Mouse (Mus musculus) monocyte, adult 5-6 weeks (primary cell): ENCODE results near the gene Krt24. TPM values are rescaled to one million over a fixed set of nuclear protein-coding genes. Genes with fewer than 3 reads are reported as not detected.
A peak's percentile ranks its signal among the peaks of the same experiment; 100 is the strongest.
"Not testable (repeated sequence)": the region's sequence is repeated elsewhere in the genome, so short reads cannot be mapped to it uniquely, and the experiment has no call there.

Experiments
- ATAC-seq: fragments of 153-309, 156-312 bp; replicated peaks from 2 replicates; pipeline ENCODE4 v1.8.0; 2017; ENCODE audit warnings: mild to moderate bottlenecking; ENCODE audit not compliant: low TSS enrichment, insufficient number of reproducible peaks, severe bottlenecking, poor library complexity, low FRiP score
- total RNA-seq: library from RNA; stranded (forward); fragments of 200-1000, 200-491, 200-594 nt; gene quantifications from 3 replicates; pipeline ENCODE4 v1.2.3, GENCODE M21; 2017

The Krt24 gene
- total RNA-seq, 1 experiment from 2014 or later, result not detected

- ATAC-seq, result no peak
These were observed 19.8 kb downstream of the Krt24 start for GRCm38 (mm10) chr11:99265220-99265619.

DNA sequence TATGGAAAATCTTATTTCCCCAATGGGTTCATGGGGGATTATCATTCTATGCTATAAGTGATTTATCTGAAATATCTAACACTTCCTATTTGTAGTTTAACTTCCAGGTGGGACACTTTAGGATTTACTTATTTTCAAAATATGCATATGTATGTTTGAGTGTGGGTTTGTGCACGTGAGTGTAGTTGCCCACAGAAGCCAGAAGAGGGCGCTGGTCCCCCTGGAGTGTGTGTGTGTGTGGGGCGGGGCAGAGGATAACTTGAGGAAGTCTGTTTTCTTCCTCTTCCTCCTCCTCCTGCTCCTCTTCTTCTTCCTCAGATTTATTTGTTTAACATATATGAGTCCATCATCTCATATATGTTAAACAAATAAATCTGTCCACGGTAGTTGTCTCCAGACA lies 28.8 kb downstream of the Krt24 start:
- ATAC-seq, result no peak

GRCm38 (mm10) chr11:99255316-99255715 lies 29.7 kb downstream of the Krt24 start:
- ATAC-seq, result no peak

- ATAC-seq, result no peak
These were observed 31.2 kb downstream of the Krt24 start for GRCm38 (mm10) chr11:99253893-99254292.

GRCm38 (mm10) chr11:99252671-99253070 lies 32.4 kb downstream of the Krt24 start:
- ATAC-seq, result no peak

DNA sequence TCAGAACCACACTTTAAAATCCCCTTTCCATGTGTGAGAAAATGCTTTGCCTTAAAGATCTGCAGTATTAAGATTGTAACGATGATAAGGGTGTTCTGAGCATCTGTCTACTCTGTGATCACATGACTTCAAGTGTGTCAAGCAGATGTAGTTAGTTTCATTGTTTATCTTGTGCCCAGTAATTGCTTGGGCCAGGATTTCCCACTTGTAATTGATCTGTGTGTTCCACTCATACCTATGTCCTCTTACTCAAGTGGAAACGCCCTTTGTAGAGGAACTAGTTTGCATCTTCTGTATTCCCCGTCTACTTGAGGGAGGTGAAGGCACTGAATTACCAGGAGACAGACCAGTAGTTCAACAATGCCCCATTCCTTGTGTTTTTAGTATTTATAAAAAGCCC lies 34.4 kb downstream of the Krt24 start:
- ATAC-seq, result no peak

- ATAC-seq, result no peak
These were observed 34.8 kb downstream of the Krt24 start for GRCm38 (mm10) chr11:99250241-99250640.

DNA sequence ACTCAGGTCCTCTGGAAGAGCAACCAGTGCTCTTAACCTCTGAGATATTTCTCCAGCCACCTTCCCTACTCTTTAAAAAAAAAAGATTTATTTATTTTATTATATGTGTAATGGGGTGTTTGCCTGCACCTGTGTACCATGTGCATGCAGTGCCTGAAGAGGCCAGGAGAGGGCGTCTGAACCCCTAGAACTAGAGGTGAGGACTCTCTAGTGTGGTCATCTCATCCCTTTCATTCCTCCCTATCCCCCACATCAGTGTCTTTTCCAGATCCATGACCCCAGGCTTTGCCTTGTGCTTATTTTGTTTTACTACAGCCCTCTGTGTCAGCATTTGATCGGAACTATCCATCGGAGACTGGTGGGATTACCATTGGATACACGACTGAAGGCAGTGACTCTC lies 35.9 kb downstream of the Krt24 start:
- ATAC-seq, result no peak

DNA sequence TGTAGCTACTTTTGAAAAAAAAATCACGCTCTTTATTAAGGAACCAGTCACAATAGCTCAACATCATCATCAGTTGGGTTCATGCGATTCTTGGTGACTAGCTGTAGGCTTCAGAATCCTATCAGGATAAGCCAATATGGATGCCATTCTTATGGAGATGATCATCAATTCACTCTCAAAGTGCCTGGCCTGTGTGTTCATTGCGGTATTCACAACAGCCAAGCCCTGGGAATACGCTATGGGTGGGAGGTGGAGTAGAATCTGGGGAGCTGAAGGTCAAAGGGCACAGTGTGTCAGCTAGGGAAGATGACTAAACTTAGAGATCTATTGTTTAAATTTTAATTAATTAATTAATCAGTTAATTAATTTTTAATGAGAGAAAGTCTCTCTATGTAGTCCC lies 37.1 kb downstream of the Krt24 start:
- ATAC-seq, result no peak

- ATAC-seq, result not testable (repeated sequence)
These were observed 40.5 kb downstream of the Krt24 start for GRCm38 (mm10) chr11:99244519-99244918.

DNA sequence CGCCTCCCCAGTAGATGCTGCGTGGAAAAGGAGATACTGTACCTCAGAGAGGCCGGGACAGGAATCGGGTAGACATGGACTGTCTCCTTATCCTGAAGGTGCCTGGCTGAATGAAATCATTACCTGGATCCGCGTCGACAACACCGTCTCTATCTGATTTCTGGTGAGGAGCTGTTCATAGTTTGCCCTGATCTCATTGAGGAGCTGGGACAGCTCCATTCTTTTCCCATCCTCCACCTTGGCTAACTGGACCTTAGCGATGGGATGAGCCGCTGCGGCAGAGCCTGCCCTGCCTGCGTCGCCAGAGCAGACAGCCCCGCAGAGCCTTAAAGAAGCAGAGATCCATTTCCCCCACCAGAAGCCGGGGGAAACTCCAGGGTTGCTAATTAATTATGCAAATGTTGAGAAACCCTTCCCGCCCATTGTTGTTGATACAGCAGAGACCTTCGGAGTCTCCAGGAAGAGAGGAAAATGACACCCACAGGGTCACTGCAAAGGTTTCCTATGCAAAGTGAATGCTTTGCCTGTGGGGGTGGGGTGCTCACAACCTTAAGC lies 41.2 kb downstream of the Krt24 start, which contains the start of gene Krt222:
Krt222 (minus strand) TSS at position 266 of the 555 bp plus-strand sequence.
- no peak; the same call in 1 of the 2 replicates for ATAC-seq

DNA sequence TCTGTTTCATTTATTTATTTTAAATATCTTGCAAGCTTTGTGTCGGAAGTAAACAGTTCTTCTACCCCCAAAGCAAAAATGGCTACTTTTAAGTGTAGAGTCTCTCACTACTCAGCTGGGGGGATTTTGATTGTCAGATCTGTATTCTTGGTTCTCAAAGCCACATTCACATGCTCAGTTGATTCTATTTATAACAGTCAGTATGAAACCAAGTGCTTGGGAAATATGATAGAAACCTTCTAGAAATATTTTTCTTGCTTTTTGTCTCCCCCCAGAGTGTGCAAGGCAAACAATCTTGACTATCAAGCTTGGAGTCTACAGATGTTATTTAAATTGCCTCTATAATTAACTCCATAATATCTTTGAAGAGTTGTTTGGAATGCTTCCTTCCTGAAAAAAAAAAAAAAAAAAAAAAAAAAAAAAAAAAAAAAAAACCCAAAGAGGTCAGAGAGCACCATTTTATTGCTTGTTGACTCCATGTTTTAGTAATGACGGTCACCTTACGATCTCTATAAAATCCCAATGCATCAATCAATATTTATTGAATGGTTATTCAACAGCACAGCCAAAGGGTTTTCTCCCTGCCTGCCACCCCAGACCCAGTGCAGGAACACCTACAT lies 41.8 kb downstream of the Krt24 start:
- ATAC-seq, result no peak

DNA sequence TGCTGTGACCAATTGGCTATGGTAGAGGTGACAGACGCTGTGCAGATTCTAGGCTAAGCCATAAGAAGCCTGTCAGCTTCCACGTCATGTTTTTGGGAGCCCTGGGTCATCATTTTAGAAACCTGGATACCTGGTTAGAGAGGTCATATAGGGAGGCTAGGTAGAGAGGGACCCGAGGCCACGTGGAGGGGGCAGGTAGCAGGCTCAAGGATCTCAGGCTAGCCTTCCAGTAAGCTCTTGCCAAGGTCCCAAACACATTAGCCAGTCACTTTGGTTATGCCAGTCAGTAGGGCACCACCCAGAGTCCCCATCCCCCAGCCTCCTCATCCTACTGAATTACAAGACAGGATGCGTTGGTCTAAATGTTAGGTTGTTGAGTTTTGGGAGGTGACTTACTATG lies 43.0 kb downstream of the Krt24 start:
- ATAC-seq, result no peak

GRCm38 (mm10) chr11:99238468-99238867 lies 46.6 kb downstream of the Krt24 start:
- ATAC-seq, result peak; percentile 78

GRCm38 (mm10) chr11:99231049-99231816 lies 53.8 kb downstream of the Krt24 start:
- no peak for ATAC-seq

GRCm38 (mm10) chr11:99230261-99231048 lies 54.6 kb downstream of the Krt24 start, which contains the start of gene Smarce1:
Gene Smarce1 (minus strand): TSS chr11:99231017.
- ATAC-seq, result peak; percentile 69
